Mouse (Mus musculus): ENCODE measurements around the gene Myo1b.

DNA sequence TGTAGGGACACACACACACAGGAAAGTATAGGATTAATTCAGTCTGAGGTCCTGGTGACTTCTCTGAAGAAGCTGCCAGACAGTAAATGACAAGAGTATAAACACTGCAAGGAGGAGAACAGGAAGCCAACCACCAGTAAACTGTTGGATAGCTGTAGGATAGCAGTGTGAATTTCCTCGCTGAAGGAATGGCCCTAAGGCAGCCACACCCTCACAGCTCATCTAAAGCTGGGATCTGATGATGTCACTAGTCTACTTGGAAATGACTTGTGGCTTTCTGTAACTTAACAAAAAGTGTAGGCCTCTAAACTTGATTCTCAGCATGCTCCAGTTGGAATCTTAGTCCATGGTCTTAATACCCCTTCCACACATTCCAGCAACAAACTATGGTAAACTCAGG, 100.2 kb downstream of the Myo1b start:
- no peak for TF ChIP-seq POLR2A (IDR thresholded peaks at IDR 0.05; ENCODE audit: low read depth, low read length)
- TF ChIP-seq CTCF (IDR thresholded peaks at IDR 0.05; ENCODE audit: extremely low read depth, insufficient read depth, insufficient read length, insufficient replicate concordance): no peak

All from spleen, adult 2 months (tissue).